Mouse (Mus musculus) spleen, postnatal 4 days (tissue): ENCODE data around the gene Pik3r5.

ENCODE experiments used
- DNase-seq, 2 experiments: peaks; one replicate each; pipeline ENCODE4 v3.0.0; 2022; ENCODE audit warnings: low spot score in 2 of 2

Pik3r5 gene

GRCm38 (mm10) chr11:68526441-68526840 lies 94.5 kb downstream of the Pik3r5 start:
- DNase-seq = no peak

GRCm38 (mm10) chr11:68531066-68531806 lies 99.3 kb downstream of the Pik3r5 start:
- DNase-seq = peak in 1 of 2 experiments; percentile 42

- DNase-seq = no peak
These were observed 100.1 kb downstream of the Pik3r5 start for GRCm38 (mm10) chr11:68531941-68532535.

- no peak for DNase-seq
These were observed 100.9 kb downstream of the Pik3r5 start for GRCm38 (mm10) chr11:68532773-68533172.

GRCm38 (mm10) chr11:68533971-68534475 lies 102.1 kb downstream of the Pik3r5 start:
- no peak for DNase-seq

GRCm38 (mm10) chr11:68536026-68536425 lies 104.1 kb downstream of the Pik3r5 start:
- DNase-seq = no peak

- no peak for DNase-seq
These were observed 104.5 kb downstream of the Pik3r5 start for GRCm38 (mm10) chr11:68536465-68536864.

- no peak for DNase-seq
These were observed 107.7 kb downstream of the Pik3r5 start for GRCm38 (mm10) chr11:68539621-68540020.

GRCm38 (mm10) chr11:68544554-68544953 lies 112.6 kb downstream of the Pik3r5 start:
- DNase-seq = no peak

GRCm38 (mm10) chr11:68545172-68545571 lies 113.3 kb downstream of the Pik3r5 start:
- DNase-seq = no peak

- no peak for DNase-seq
These were observed 113.8 kb downstream of the Pik3r5 start for GRCm38 (mm10) chr11:68545682-68546222.
